Mouse (Mus musculus) left cerebral cortex, adult 11 months (tissue): ENCODE data around the gene Dbr1.

Experiments
- DNase-seq: peaks from one replicate; pipeline ENCODE4 v3.0.0; 2022; ENCODE audit warnings: low spot score

The Dbr1 gene

DNA sequence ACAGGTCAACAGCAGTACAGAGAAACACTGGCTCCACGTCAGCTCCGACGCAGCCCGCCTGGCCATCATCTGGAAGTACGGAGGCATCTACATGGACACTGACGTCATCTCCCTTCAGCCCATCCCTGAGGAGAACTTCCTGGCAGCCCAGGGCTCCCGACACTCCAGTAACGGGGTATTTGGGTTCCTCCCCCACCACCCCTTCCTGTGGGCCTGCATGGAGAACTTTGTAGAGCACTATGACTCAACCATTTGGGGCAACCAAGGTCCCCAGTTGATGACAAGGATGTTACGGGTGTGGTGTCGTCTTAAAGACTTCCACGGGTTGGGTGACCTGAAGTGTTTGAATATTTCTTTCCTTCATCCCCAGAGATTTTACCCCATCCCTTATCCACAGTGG lies 44.6 kb downstream of the Dbr1 start:
- no peak for DNase-seq

- no peak for DNase-seq
Observed at GRCm38 (mm10) chr9:99622034-99622433, 46.4 kb downstream of the Dbr1 start.

- DNase-seq: no peak
Observed at GRCm38 (mm10) chr9:99622966-99623365, 47.4 kb downstream of the Dbr1 start.

DNA sequence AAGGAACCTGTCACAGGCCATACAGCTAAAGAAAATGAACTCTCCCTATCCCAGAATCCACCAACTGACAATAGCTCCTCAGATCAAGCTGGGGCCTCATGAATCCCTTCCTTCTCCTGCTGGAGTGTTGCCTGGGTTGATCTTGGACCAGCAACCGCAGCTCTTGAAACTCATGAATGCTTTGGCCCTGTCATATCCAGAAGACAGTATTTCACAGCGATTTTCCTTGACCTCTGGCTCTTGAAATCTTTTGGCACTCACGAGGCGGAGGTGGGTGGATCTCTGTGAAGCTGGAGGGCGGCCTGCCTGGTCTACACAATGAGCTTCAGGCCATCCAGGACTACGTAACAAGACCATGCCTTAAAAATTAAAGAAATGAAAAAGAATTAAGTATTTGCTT lies 48.5 kb downstream of the Dbr1 start:
- DNase-seq: no peak

DNA sequence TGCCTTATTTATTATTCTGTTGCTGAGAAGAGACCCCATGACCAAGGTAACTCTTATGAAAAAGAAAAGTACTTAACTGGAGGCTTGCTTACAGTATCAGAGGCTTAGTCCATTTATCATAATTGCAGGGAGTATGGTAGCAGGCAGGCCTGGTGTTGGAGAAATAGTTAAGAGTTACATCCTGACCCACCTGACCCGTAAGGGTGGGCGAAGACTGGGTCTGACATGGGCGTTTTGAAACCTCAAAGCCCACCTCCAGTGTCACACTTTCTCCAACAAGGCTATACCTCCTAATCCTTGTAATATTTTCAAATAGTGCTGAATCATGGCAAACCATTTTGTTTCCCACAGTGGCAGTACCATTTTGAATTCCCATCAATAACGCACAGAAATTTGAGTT lies 53.0 kb downstream of the Dbr1 start:
- no peak for DNase-seq

DNA sequence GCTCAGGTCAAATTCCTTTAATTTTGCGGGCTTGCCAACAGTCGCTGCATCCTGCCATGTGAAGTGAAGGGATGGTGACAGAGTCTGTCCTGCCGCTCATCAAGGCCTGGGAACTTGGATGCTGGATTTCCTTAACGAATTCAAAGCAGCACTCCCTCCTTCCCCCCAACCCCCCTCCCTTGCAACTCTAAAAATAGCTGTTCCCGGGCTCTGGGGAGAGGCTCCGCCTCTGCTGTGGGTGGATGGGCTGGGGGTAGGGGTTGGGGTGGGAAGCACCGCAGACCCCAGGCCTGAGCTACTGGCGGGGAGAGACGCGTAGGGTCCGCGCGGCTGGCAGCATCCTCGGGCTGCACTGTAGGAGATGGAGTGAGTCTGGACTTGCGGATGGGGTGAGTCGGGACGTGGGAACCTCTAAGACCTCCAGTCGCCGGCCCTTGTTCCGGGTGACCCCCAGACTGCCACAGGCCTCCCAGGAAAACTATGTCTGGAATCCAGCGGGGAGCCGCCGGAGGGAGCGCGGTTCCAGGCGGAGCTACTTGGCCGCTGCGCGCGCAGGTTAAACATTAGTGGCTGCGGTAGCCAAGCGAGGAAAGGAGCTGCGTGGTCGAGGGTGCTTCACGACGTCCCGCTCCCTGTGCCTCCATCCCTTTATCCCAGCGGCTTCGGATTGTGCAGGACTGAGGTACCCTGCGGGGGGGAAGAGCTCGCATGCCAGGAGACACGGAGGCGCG lies 53.8 kb downstream of the Dbr1 start, which contains the start of gene Dzip1l:
Dzip1l (plus strand) TSS at position 216 of the 731 bp plus-strand sequence.
- peak; percentile 49 for DNase-seq

- DNase-seq: no peak
Observed at GRCm38 (mm10) chr9:99630071-99630470, 54.5 kb downstream of the Dbr1 start.

DNA sequence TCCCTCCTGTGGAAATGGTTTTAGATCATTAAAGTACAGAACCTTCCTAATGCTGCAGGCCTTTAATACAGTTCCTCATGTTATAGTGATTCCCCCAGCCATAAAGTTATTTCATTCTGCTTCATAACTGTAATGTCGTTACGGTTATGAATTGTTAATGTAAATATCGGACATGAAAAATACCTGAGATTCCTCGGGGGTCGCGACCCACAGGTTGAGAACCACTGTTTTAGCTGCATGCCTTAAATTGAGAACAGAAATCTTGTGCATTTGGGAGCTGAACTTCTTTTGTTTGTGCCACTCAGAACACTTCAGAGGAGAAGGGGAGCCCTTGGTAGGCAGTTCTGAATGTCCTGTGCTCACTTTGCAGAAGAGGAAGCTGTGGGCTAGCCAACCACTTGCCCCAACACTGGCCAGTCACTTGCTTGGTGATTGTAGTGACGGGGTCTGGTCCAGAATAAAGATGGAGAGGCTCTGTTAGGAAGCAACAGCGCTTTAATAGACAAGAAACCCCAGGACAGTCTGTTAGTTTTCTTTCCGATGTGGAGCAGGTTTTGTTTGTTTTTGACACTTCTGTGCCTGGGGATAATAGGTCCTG lies 55.0 kb downstream of the Dbr1 start:
- no peak for DNase-seq

- no peak for DNase-seq
Observed at GRCm38 (mm10) chr9:99631781-99632180, 56.2 kb downstream of the Dbr1 start.

GRCm38 (mm10) chr9:99632264-99632663 lies 56.7 kb downstream of the Dbr1 start:
- DNase-seq: no peak
